Mouse (Mus musculus) erythroblast, embryonic 14.5 days (primary cell): ENCODE data around the gene Ubtf. TPM values are rescaled to one million over a fixed set of nuclear protein-coding genes. Genes with fewer than 3 reads are reported as not detected.
A peak's percentile ranks its signal among the peaks of the same experiment; 100 is the strongest.

Experiments
- H3K27me3 ChIP-seq: 2 replicates; pipeline ENCODE4 v1.6.1; 2012; ENCODE audit warnings: inconsistent platforms; ENCODE audit not compliant: control insufficient read depth
- H3K36me3 ChIP-seq: 2 replicates; pipeline ENCODE4 v1.6.1; 2012; ENCODE audit warnings: mild to moderate bottlenecking, inconsistent platforms; ENCODE audit not compliant: control insufficient read depth
- H3K4me1 ChIP-seq: 2 replicates; pipeline ENCODE4 v1.6.1; 2012; ENCODE audit warnings: inconsistent platforms; ENCODE audit not compliant: control insufficient read depth
- H3K4me3 ChIP-seq: replicated peaks from 2 replicates; pipeline ENCODE3; 2012; ENCODE audit warnings: moderate library complexity, mild to moderate bottlenecking, inconsistent platforms
- H3K9me3 ChIP-seq: 2 replicates; pipeline ENCODE4 v1.6.1; 2012; ENCODE audit warnings: low read length, inconsistent platforms, mixed read lengths; ENCODE audit not compliant: control insufficient read depth
- GATA1 ChIP-seq: IDR thresholded peaks from 2 replicates; pipeline ENCODE4 v1.6.1; 2012; ENCODE audit warnings: low read length, inconsistent platforms, mixed read lengths
- TAL1 ChIP-seq: IDR thresholded peaks from 3 replicates; pipeline ENCODE4 v1.6.1; 2012; ENCODE audit warnings: low read length, inconsistent platforms, mixed read lengths
- polyA plus RNA-seq: library from polyadenylated mRNA; stranded (reverse); fragments of >175 nt; gene quantifications from 2 replicates; pipeline ENCODE4 v1.2.3, GENCODE M21; 2012

Ubtf gene
- polyA plus RNA-seq, 1 experiment: 12.3 TPM

GRCm38 (mm10) chr11:102350416-102350815 is 30.9 kb upstream of the Ubtf start:
- peaks cover 73% of the 10 kb centered on the region for H3K4me1 ChIP-seq
- H3K36me3 ChIP-seq: peaks cover 80% of the 10 kb centered on the region
- H3K27me3 ChIP-seq: peaks cover 18% of the 10 kb centered on the region; the same call in 1 of the 2 replicates
- H3K4me3 ChIP-seq: peak overlapping the region; percentile 15
- TF ChIP-seq GATA1 (no peak), TAL1 (no peak)
- no peaks in the 10 kb centered on the region; the same call in 1 of the 2 replicates for H3K9me3 ChIP-seq

- peaks cover 69% of the 10 kb centered on the region for H3K36me3 ChIP-seq
- H3K4me1 ChIP-seq: peaks cover 69% of the 10 kb centered on the region
- peak overlapping the region; percentile 9 for H3K4me3 ChIP-seq
- no peaks in the 10 kb centered on the region; the same call in 1 of the 2 replicates for H3K9me3 ChIP-seq
- peaks cover 18% of the 10 kb centered on the region; the same call in 1 of the 2 replicates for H3K27me3 ChIP-seq
- TF ChIP-seq GATA1 (no peak), TAL1 (no peak)
Measured at GRCm38 (mm10) chr11:102349189-102349954, 29.8 kb upstream of the Ubtf start.

GRCm38 (mm10) chr11:102348771-102349170 is 29.2 kb upstream of the Ubtf start:
- Histone ChIP-seq H3K36me3 (peaks cover 63% of the 10 kb centered on the region), H3K9me3 (no peaks in the 10 kb centered on the region; the same call in 1 of the 2 replicates), H3K4me1 (peaks cover 66% of the 10 kb centered on the region), H3K4me3 (peak overlapping the region; percentile 17), H3K27me3 (peaks cover 16% of the 10 kb centered on the region)
- TF ChIP-seq GATA1: no peak
- no peak for TF ChIP-seq TAL1

- TF ChIP-seq TAL1: no peak
- TF ChIP-seq GATA1: no peak
Measured at GRCm38 (mm10) chr11:102348101-102348585, 28.6 kb upstream of the Ubtf start.

GRCm38 (mm10) chr11:102347683-102348082 is 28.1 kb upstream of the Ubtf start:
- Histone ChIP-seq H3K27me3 (peaks cover 17% of the 10 kb centered on the region), H3K4me1 (peaks cover 61% of the 10 kb centered on the region), H3K9me3 (no peaks in the 10 kb centered on the region; the same call in 1 of the 2 replicates), H3K4me3 (peak overlapping the region; percentile 23), H3K36me3 (peaks cover 52% of the 10 kb centered on the region)
- no peak for TF ChIP-seq GATA1
- no peak for TF ChIP-seq TAL1

More at GRCm38 (mm10) chr11:102348101-102348585, 28.6 kb upstream of the Ubtf start:
- H3K36me3 ChIP-seq: peaks cover 57% of the 10 kb centered on the region
- peak overlapping the region; percentile 32 for H3K4me3 ChIP-seq
- H3K4me1 ChIP-seq: peaks cover 63% of the 10 kb centered on the region
- peaks cover 16% of the 10 kb centered on the region for H3K27me3 ChIP-seq
- H3K9me3 ChIP-seq: no peaks in the 10 kb centered on the region; the same call in 1 of the 2 replicates

- H3K4me1 ChIP-seq: peaks cover 53% of the 10 kb centered on the region
- peaks cover 14% of the 10 kb centered on the region for H3K27me3 ChIP-seq
- TF ChIP-seq TAL1 (no peak), GATA1 (no peak)
- no peaks in the 10 kb centered on the region; the same call in 1 of the 2 replicates for H3K9me3 ChIP-seq
- peaks cover 45% of the 10 kb centered on the region for H3K36me3 ChIP-seq
- no peak overlapping the region for H3K4me3 ChIP-seq
Measured at GRCm38 (mm10) chr11:102346926-102347325, 27.4 kb upstream of the Ubtf start.

- Histone ChIP-seq H3K27me3 (peaks cover 18% of the 10 kb centered on the region), H3K4me3 (no peak overlapping the region), H3K4me1 (peaks cover 29% of the 10 kb centered on the region), H3K36me3 (peaks cover 20% of the 10 kb centered on the region), H3K9me3 (peaks cover 4% of the 10 kb centered on the region)
- TF ChIP-seq TAL1 (no peak), GATA1 (no peak)
Measured at GRCm38 (mm10) chr11:102344458-102344857, 24.9 kb upstream of the Ubtf start.

GRCm38 (mm10) chr11:102342742-102343141 is 23.2 kb upstream of the Ubtf start:
- Histone ChIP-seq H3K36me3 (peaks cover 3% of the 10 kb centered on the region), H3K4me3 (no peak overlapping the region), H3K9me3 (peaks cover 5% of the 10 kb centered on the region), H3K4me1 (peaks cover 16% of the 10 kb centered on the region), H3K27me3 (peaks cover 33% of the 10 kb centered on the region)
- TF ChIP-seq GATA1: no peak

GRCm38 (mm10) chr11:102341101-102341500 is 21.6 kb upstream of the Ubtf start:
- no peaks in the 10 kb centered on the region for H3K36me3 ChIP-seq
- H3K9me3 ChIP-seq: peaks cover 5% of the 10 kb centered on the region
- H3K4me3 ChIP-seq: no peak overlapping the region
- TF ChIP-seq TAL1 (no peak), GATA1 (no peak)
- peaks cover 12% of the 10 kb centered on the region for H3K4me1 ChIP-seq
- peaks cover 49% of the 10 kb centered on the region for H3K27me3 ChIP-seq
